Mouse (Mus musculus) megakaryocyte, adult 5-6 weeks (primary cell): ENCODE measurements around the gene Tbck. TPM values are rescaled to one million over a fixed set of nuclear protein-coding genes. Genes with fewer than 3 reads are reported as not detected.

ENCODE experiments used
- total RNA-seq, 2 experiments: library from RNA; stranded (forward) in 1 of 2; stranded (reverse) in 1 of 2; fragments of 153-499, 151-499 nt in 1 of 2; fragments of 221-1000, 200-1000 nt in 1 of 2; gene quantifications; 2 replicates each; pipeline versions ENCODE4 v1.2.3 to v1.2.4; 2015 to 2017

Gene Tbck
- total RNA-seq, 2 experiments from 2014 or later: 15.3 to 17.8 TPM

Other genes starting within 250 kb of the Tbck start
- gene Gimd1, start 54.3 kb upstream of the Tbck start, total RNA-seq (2015): not detected in 2 replicates
- not detected in 2 replicates for gene Gimd1, start 54.3 kb upstream of the Tbck start, total RNA-seq (2017)
- gene Aimp1, start 226 bp downstream of the Tbck start, total RNA-seq (2015): 64.2 and 69.9 TPM in 2 replicates
- gene Aimp1, start 226 bp downstream of the Tbck start, total RNA-seq (2017): 74.0 and 81.0 TPM in 2 replicates